Comparison of ENCODE assay signal across 16 mouse cellular contexts in the genomic region with DNA sequence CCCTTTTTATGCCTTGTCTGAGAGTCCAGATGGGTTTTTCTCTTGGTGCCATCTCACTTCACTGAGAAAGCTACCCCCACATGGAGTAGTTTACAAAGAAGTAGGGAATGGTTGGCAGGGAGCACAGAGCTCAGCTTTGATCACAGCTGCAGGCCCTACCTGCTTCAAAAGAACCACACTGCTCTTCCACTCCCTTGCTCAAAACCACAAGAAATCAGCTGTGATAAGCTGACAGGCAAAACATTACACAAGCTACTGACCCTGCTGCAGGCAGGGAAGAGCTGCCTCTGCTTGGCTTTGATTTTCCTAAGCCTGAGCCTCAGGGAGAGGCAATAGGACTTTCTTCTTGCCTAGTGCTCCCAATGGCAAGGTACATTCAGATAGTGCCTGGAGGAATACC.
DNase-seq lines count a peak whose midpoint lies in the region; ATAC-seq lines count a peak whose summit lies in the region.
"Had no signal": no experiment of that assay in that cellular context is flagged by ENCODE, and none has a peak within 500 bp of the region (broad histone marks: within the 10 kb centered on the region; RNA-seq: fewer than 3 reads in every experiment).

No protein-coding gene starts in this region.

- H3K4me2 ChIP-seq in forebrain, embryonic 12.5 days = no peak overlapping the region
- H3K4me2 ChIP-seq in neural tube, embryonic 11.5 days (ENCODE audit: low read depth) = no peak overlapping the region
- no peak overlapping the region for H3K4me2 ChIP-seq in intestine, embryonic 15.5 days (replicated peaks)

- no peak for DNase-seq in forebrain, embryonic 10.5 days (ENCODE audit: extremely low spot score, low spot score)
- DNase-seq in neural tube, embryonic 11.5 days (ENCODE audit: low spot score) = no peak
- no peak for DNase-seq in neural tube, embryonic 10.5 days (ENCODE audit: extremely low spot score, low spot score)
- DNase-seq in induced T-regulatory cell, adult 2 months (ENCODE audit: low read depth) = peak; percentile 10
- peak; percentile 37 for DNase-seq in thymus, postnatal 14 days
- no peak for DNase-seq in B cell, adult 2 months
- DNase-seq: adrenal gland, postnatal 10 days; cerebellum, adult 11 months; kidney, adult 8-10 months; layer of hippocampus, adult 9-11 months; liver, postnatal 0 days; spleen, adult 18-20 months had no signal

- no peaks in the 10 kb centered on the region for H3K27me3 ChIP-seq in forebrain, embryonic 12.5 days
- H3K27me3 ChIP-seq in forebrain, embryonic 10.5 days (ENCODE audit: poor library complexity, severe bottlenecking) = no peaks in the 10 kb centered on the region
- H3K27me3 ChIP-seq in neural tube, embryonic 11.5 days (ENCODE audit: control insufficient read depth, insufficient read depth, low read length) = no peaks in the 10 kb centered on the region
- no peaks in the 10 kb centered on the region for H3K27me3 ChIP-seq in intestine, embryonic 15.5 days (replicated peaks)
- H3K27me3 ChIP-seq: Patski had no signal

- no peak for ATAC-seq in forebrain, embryonic 12.5 days (ENCODE audit: low FRiP score)
- no peak for ATAC-seq in neural tube, embryonic 11.5 days (ENCODE audit: insufficient read depth, low FRiP score, low TSS enrichment)
- ATAC-seq in intestine, embryonic 15.5 days = no peak
- ATAC-seq: liver, postnatal 0 days; Patski had no signal

- H3K9me3 ChIP-seq in forebrain, embryonic 12.5 days = no peaks in the 10 kb centered on the region
- no peaks in the 10 kb centered on the region for H3K9me3 ChIP-seq in forebrain, embryonic 10.5 days
- no peaks in the 10 kb centered on the region for H3K9me3 ChIP-seq in neural tube, embryonic 11.5 days (ENCODE audit: control insufficient read depth, low read length)
- no peaks in the 10 kb centered on the region for H3K9me3 ChIP-seq in intestine, embryonic 15.5 days
- H3K9me3 ChIP-seq: limb, embryonic 10.5 days had no signal

- H3K4me1 ChIP-seq in forebrain, embryonic 12.5 days = peaks cover 20% of the 10 kb centered on the region
- H3K4me1 ChIP-seq in forebrain, embryonic 10.5 days = peaks cover 14% of the 10 kb centered on the region
- H3K4me1 ChIP-seq in neural tube, embryonic 11.5 days (ENCODE audit: control insufficient read depth, insufficient read depth, low read length) = no peaks in the 10 kb centered on the region
- no peaks in the 10 kb centered on the region for H3K4me1 ChIP-seq in intestine, embryonic 15.5 days (replicated peaks)

- 0 out of 2 replicates have a peak overlapping the region, but pooled peaks have one; percentile 47 for H3K27ac ChIP-seq in forebrain, embryonic 12.5 days
- no peak overlapping the region for H3K27ac ChIP-seq in forebrain, embryonic 10.5 days
- H3K27ac ChIP-seq in neural tube, embryonic 11.5 days (ENCODE audit: low read depth, low read length) = no peak overlapping the region
- no peak overlapping the region for H3K27ac ChIP-seq in intestine, embryonic 15.5 days

- H3K4me3 ChIP-seq in forebrain, embryonic 12.5 days (replicated peaks) = no peak overlapping the region
- no peak overlapping the region for H3K4me3 ChIP-seq in forebrain, embryonic 10.5 days
- H3K4me3 ChIP-seq in neural tube, embryonic 11.5 days (ENCODE audit: low read depth, low read length) = no peak overlapping the region
- no peak overlapping the region for H3K4me3 ChIP-seq in intestine, embryonic 15.5 days (replicated peaks)
- H3K4me3 ChIP-seq: limb, embryonic 10.5 days had no signal

- H3K36me3 ChIP-seq in forebrain, embryonic 12.5 days (replicated peaks) = no peaks in the 10 kb centered on the region
- no peaks in the 10 kb centered on the region; the same call in 1 of the 2 replicates for H3K36me3 ChIP-seq in forebrain, embryonic 10.5 days (replicated peaks)
- H3K36me3 ChIP-seq in neural tube, embryonic 11.5 days (ENCODE audit: control insufficient read depth, insufficient read depth, low read length) = no peaks in the 10 kb centered on the region
- no peaks in the 10 kb centered on the region for H3K36me3 ChIP-seq in intestine, embryonic 15.5 days
- H3K36me3 ChIP-seq: limb, embryonic 10.5 days had no signal

- H3K9ac ChIP-seq in forebrain, embryonic 12.5 days = no peak overlapping the region
- peak overlapping the region; percentile 22; the same call in 1 of the 2 replicates for H3K9ac ChIP-seq in neural tube, embryonic 11.5 days (ENCODE audit: low read length)
- H3K9ac ChIP-seq in intestine, embryonic 15.5 days = no peak overlapping the region
- H3K9ac ChIP-seq: liver, postnatal 0 days had no signal

Comparison
In these comparisons a context has a peak if more than half of its experiments do, and no peak if none do; other contexts are left out.
1. DNase-seq: peak in induced T-regulatory cell, adult 2 months (single experiment) and thymus, postnatal 14 days (single experiment); none in forebrain, embryonic 10.5 days (single experiment), neural tube, embryonic 11.5 days (single experiment), neural tube, embryonic 10.5 days (single experiment) and B cell, adult 2 months (0 of 2).